8 mouse cellular contexts compared by ENCODE assay signal in genomic region chr10:88591042-88591441, GRCm38 (mm10). TPM values are rescaled to one million over a fixed set of nuclear protein-coding genes. Genes with fewer than 3 reads are reported as not detected.
DNase-seq lines count a peak whose midpoint lies in the region; ATAC-seq lines count a peak whose summit lies in the region.

No protein-coding gene starts in this region.

- H3K27ac ChIP-seq in heart, embryonic 10.5 days = no peak overlapping the region

- no peaks in the 10 kb centered on the region for H3K9me3 ChIP-seq in heart, embryonic 10.5 days

- H3K4me3 ChIP-seq in heart, embryonic 10.5 days = no peak overlapping the region

- no peaks in the 10 kb centered on the region for H3K27me3 ChIP-seq in heart, embryonic 10.5 days (ENCODE audit: insufficient read depth, poor library complexity, severe bottlenecking)

- no peaks in the 10 kb centered on the region for H3K36me3 ChIP-seq in heart, embryonic 10.5 days

- no peaks in the 10 kb centered on the region for H3K4me1 ChIP-seq in heart, embryonic 10.5 days

- ATAC-seq in megakaryocyte progenitor cell, adult 5-6 weeks (replicated peaks; ENCODE audit: poor library complexity) = no peak

- peak; percentile 27 for DNase-seq in heart, adult 8-10 months (ENCODE audit: low spot score)
- no peak for DNase-seq in heart, embryonic 10.5 days (ENCODE audit: low spot score)
- DNase-seq in adrenal gland, postnatal 14 days = peak; percentile 30
- peak; percentile 50 to 56 for DNase-seq in cerebellum, postnatal 36 days
- DNase-seq in layer of hippocampus, postnatal 36 days = peak; percentile 43 to 54
- DNase-seq in kidney, postnatal 14 days = no peak
- no peak for DNase-seq in kidney, postnatal 4 days

- WGBS in heart, embryonic 10.5 days = 71% methylated on average over 12 of the region's 12 CpGs

RNA-seq across cellular contexts. Expression of gene Mybpc1, which starts 13.9 kb away (rescaled TPM):
- under 1 TPM; 0.31 to 0.72 (median 0.56) TPM for total RNA-seq in heart, adult 8-10 months (2022)
- 6.1 and 10.5 TPM in 2 replicates for polyA plus RNA-seq in heart, embryonic 10.5 days (2016; fragmentation: Nextera tagmentation; extraction: Ambion mirVana)
- 0.68 and 0.96 TPM in 2 replicates for total RNA-seq in adrenal gland, postnatal 14 days (2021)
- 1 to 10 TPM; 1.0 to 1.5 TPM for total RNA-seq in layer of hippocampus, postnatal 36 days (2021)
- total RNA-seq in megakaryocyte progenitor cell, adult 5-6 weeks (2015) = not detected in 2 replicates
- total RNA-seq in megakaryocyte progenitor cell, adult 5-6 weeks (2017) = not detected in 2 replicates

Comparison
In these comparisons a context has a peak if more than half of its experiments do, and no peak if none do; other contexts are left out.
1. DNase-seq: peak in heart, adult 8-10 months (single experiment), adrenal gland, postnatal 14 days (single experiment), cerebellum, postnatal 36 days (2 of 2) and layer of hippocampus, postnatal 36 days (2 of 2); none in heart, embryonic 10.5 days (single experiment), kidney, postnatal 14 days (single experiment) and kidney, postnatal 4 days (0 of 2).